ENCODE assay signal across 9 mouse cellular contexts in genomic region chr5:131775222-131775621, GRCm38 (mm10).
DNase-seq lines count a peak whose midpoint lies in the region; ATAC-seq and TF ChIP-seq lines count a peak whose summit lies in the region.
"Had no signal": no experiment of that assay in that cellular context is flagged by ENCODE, and none has a peak within 500 bp of the region (broad histone marks: within the 10 kb centered on the region; RNA-seq: fewer than 3 reads in every experiment).

No protein-coding gene starts in this region.

- 17% methylated on average over 12 of the region's 12 CpGs for WGBS in forebrain, embryonic 13.5 days
- WGBS in liver, postnatal 0 days (ENCODE audit: insufficient replicate concordance): 84% methylated on average over 12 of the region's 12 CpGs

- no peaks in the 10 kb centered on the region; the same call in 1 of the 2 replicates for H3K9me3 ChIP-seq in forebrain, embryonic 13.5 days (replicated peaks)
- no peaks in the 10 kb centered on the region for H3K9me3 ChIP-seq in liver, postnatal 0 days (ENCODE audit: low read length)

- H3K9ac ChIP-seq in forebrain, embryonic 13.5 days: no peak overlapping the region
- no peak overlapping the region for H3K9ac ChIP-seq in liver, postnatal 0 days (replicated peaks)

- peak overlapping the region; percentile 28 for H3K4me2 ChIP-seq in forebrain, embryonic 13.5 days
- H3K4me2 ChIP-seq in liver, postnatal 0 days (ENCODE audit: low read depth, low read length): no peak overlapping the region

- no peaks in the 10 kb centered on the region for H3K36me3 ChIP-seq in forebrain, embryonic 13.5 days (ENCODE audit: poor library complexity, severe bottlenecking)
- H3K36me3 ChIP-seq in liver, postnatal 0 days (replicated peaks; ENCODE audit: insufficient read depth, low read length): no peaks in the 10 kb centered on the region

- TF ChIP-seq EP300 in liver, postnatal 0 days (IDR thresholded peaks at IDR 0.05; ENCODE audit: low read depth): no peak

- ATAC-seq in forebrain, embryonic 13.5 days: peak; percentile 91
- no peak for ATAC-seq in liver, postnatal 0 days

- TF ChIP-seq CTCF in liver, postnatal 0 days (IDR thresholded peaks at IDR 0.05; ENCODE audit: low read depth): no peak

- DNase-seq in right cerebral cortex, postnatal 10 days (ENCODE audit: low spot score in 2 of 2): peak; percentile 72 to 73
- DNase-seq in right cerebral cortex, postnatal 25 days: no peak
- DNase-seq in layer of hippocampus, postnatal 36 days: peak; percentile 52 to 58
- no peak for DNase-seq in c-Kit-positive CD71-positive TER-119-positive erythroid progenitor cells, embryonic 14.5 days (ENCODE audit: low spot score)
- no peak for DNase-seq in liver, postnatal 0 days
- DNase-seq in testis, postnatal 10 days (ENCODE audit: low spot score): no peak
- no peak for DNase-seq in ovary, adult 18-20 months (ENCODE audit: low spot score)

- H3K4me1 ChIP-seq in forebrain, embryonic 13.5 days: peaks cover 36% of the 10 kb centered on the region
- no peaks in the 10 kb centered on the region for H3K4me1 ChIP-seq in liver, postnatal 0 days (ENCODE audit: insufficient read depth)

- H3K27me3 ChIP-seq in forebrain, embryonic 13.5 days: no peaks in the 10 kb centered on the region
- H3K27me3 ChIP-seq in liver, postnatal 0 days (ENCODE audit: insufficient read depth, low read length): no peaks in the 10 kb centered on the region

- H3K27ac ChIP-seq in forebrain, embryonic 13.5 days: peak overlapping the region; percentile 80
- H3K27ac ChIP-seq in liver, postnatal 0 days (ENCODE audit: low read depth): no peak overlapping the region

- no peak overlapping the region for H3K4me3 ChIP-seq in forebrain, embryonic 13.5 days
- H3K4me3 ChIP-seq in liver, postnatal 0 days (ENCODE audit: low read depth, low read length): no peak overlapping the region
- H3K4me3 ChIP-seq: erythroblast, embryonic 14.5 days had no signal

Comparison
In these comparisons a context has a peak if more than half of its experiments do, and no peak if none do; other contexts are left out.
1. DNase-seq: peak in right cerebral cortex, postnatal 10 days (2 of 2) and layer of hippocampus, postnatal 36 days (2 of 2); none in right cerebral cortex, postnatal 25 days (single experiment), c-Kit-positive CD71-positive TER-119-positive erythroid progenitor cells, embryonic 14.5 days (single experiment), liver, postnatal 0 days (single experiment), testis, postnatal 10 days (single experiment) and ovary, adult 18-20 months (single experiment).